Mouse (Mus musculus) spleen, adult 18-20 months (tissue): Measurements from ENCODE around the gene Gypa.

Source experiments
- DNase-seq, 2 experiments: peaks; one replicate each; pipeline ENCODE4 v3.0.0; 2022; ENCODE audit warnings: mixed read lengths in 2 of 2

The Gypa gene

DNA sequence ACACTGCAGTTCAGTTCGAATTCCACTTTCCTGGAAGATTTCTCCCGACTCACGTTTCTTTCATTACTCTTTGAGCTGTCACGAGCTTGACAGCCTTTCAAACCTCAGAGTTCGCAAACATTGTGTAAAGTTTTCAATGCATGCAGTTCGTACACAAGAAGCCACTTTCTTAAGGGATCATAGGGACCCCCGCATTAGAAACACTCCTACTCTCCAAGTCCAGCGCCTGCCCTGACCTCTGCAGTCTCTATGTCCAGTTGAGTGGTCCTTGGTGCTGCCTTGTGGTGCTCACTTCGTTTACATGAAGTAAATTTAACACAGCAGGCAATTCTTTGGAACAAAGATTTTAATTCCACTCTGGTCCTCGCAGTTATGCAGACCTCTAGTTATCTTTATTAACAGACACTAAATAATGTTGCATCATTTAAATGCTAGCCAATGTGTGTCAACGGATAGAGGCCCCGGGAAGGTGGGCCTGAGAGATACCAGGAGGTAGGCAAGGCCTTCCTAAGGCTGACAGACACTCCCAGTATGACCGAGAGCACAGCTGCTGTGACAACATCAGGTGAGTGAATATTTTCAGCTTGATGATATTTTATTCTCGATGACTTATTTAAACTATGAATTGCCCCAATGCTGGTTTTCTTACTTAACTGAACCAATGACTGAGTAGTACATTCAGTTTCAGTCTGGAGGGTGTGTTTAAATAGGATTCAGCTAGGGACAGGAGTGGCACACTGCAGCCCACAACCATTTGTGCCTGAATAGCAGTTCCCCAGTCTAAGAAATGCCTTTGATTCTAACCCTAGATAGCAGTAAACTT lies at the start of gene Gypa:
Gypa (plus strand) TSS at position 259 of the 823 bp plus-strand sequence.
- no peak for DNase-seq

DNA sequence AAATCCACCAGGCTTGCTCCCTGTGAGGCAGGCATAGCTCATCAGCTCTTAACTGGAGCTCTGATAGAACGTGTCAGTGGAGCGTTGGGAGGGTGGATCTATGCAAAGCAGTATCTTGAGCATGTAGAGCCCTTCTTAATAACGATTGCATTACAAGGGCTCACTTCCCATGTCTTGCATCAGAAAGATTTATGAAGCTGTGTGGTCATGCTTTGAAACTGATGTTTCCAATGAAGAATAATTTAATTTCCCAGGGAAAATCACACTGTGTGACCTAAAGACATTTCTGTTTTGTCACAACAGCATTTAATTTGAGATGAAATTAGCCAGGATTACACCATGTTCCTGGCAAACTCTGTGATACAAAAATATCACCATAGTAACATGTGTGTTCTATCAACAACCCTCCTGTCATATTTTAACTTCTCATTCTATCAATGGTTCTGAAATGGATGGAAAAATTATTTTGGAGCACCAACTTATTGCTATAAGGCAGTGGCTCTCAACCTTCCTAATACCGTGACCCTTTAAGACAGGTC lies 49.0 kb upstream of the Gypa start:
- DNase-seq, result no peak

DNA sequence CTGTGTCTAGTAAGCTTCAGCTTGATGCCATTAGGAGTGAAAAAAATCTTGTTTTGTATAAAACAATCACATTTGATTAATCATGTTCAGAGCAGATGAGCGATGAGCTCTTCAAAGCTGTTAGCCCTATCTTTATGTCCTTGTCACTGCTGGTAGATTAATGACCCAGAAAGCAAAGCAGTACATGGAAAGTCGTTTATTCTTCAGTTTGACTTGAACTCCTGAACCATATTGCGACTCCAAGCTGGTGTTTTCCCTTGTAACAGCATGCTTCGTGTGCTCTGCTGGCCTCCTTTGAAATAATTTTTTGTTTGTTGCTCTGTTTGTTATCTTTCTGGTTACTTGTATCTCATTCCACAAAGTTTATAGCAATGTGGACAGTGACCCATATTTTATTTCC lies 46.4 kb upstream of the Gypa start:
- DNase-seq, result no peak

DNA sequence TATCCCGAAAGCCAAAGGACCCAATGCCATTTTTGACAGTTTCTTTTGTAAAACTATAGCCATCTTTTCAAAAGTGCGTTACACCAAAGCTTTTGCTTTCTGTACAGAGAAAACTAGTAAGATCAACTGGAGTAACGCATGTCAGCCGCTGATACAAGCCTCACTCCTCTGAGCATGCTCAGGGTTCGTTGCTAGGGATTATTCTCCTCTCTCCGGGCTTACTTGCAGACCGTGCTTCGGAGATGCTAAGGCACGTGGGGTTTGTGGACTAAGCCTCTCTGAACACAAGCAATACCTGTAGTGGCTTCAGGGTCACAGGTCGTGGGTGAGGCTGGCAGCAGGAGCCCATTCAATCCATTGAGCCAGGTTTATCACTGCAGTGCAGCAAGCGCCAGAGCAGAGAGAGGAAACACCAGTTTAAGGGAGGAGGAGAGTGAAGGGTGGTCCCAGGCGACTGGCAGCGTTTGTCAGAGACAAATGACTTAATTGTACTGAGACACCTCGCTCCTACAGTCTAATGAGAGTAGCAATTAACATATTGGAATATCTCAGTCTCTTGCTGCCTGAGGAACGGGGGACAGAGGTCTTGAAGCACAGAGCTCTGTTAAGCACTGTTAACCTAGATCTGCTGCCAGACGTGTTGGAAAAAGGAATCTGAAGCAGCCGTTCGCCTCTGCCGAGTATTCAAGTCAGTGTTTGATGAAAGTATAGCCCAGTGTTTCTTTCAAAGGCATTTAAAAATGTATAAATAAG lies 41.5 kb upstream of the Gypa start:
- DNase-seq, result no peak

DNA sequence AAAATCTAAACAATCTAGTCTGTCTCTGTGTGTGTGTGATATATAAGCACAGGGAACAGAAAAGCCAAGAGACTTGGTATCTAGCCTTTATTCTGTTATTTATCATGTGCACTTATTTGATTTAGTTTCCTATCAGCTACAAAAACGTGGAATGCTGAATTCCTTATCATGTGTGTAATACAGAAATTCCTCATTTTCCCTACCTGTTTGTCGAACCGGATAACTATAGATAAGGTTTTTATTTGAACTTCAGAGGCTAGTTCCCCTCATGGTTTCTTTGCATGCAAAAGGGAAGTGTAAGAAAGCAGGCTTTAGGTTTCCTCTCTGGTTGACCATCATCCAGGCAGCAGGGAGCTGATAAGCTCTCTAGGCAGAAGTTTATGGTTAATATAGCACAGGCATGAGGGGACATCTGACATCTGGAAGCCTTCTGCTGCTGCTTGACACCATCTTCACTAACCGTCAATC lies 30.1 kb upstream of the Gypa start:
- no peak for DNase-seq

DNA sequence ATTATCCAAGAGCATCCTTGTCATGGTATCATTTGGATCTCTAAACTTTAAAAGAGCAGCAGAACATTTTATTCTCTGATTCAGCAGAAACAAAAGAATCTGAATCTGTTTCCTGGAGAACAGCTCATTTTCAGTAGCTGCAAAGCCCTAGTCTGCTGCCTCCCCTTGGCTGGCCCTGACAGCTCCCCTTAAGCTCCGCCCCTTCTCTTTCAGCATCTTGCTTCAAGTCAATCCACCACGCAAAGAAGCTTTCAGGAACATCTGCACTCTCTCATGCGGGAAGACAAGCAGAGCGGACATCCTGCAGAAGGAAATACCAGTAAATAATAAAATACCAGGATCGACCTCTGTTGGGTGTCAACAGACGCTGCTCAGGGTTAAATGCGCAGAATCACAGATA lies 18.6 kb upstream of the Gypa start:
- no peak for DNase-seq

DNA sequence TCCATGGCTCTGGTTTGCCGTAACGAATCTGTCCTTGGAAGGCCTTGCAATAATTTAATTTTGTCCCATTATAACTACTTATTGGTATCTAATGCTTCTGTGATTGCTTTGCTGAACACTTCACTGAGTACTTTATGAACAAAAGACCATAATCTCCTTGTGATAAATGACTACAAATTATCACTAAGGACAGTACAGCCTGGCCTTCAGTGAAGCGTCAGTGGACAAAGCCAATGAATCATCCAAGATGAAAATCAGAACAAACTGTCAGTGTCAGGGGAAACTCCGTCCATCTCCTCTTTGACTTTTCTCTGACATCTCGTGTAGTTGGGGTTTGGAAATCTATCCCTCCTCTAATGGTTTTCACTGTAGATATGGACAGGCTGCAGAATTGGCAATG lies 15.4 kb upstream of the Gypa start:
- DNase-seq, result no peak

DNA sequence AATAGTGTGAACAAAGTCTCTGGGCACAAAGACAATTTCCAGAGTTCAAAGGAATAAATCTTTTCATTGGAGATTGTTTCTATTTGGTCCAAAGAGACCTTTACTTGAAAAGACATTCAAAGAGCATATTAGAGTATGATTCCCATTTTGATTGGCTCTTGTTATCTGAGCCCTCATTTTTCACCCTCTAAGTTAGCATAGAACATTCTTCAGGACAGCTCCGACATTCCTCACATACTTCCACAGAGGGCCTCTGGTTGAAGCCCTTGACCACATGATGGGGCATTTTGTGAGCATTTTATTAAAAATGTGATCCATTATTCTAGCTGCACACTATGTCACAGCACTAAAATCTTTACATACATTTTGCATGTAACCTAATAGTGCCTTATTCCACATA lies 14.5 kb upstream of the Gypa start:
- no peak for DNase-seq

DNA sequence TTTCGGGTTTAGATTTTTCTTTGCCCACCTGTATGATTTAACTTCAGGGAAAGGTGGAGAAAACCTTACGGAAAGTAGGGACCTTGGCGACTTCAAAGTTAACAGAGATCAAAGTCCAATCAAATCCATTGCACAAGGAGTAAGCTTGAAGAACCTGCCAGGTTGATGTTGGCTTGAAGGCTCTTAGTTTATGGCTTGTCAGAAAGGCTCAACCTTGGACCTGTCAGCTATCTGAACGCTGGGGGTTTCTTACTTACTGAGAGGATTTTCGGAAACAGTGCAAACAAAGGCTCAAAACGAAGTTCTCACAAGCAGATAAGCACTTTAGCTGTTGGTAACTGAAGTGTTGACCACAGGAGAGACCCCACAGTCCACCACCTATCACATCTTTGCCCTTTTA lies 11.4 kb upstream of the Gypa start:
- no peak for DNase-seq

DNA sequence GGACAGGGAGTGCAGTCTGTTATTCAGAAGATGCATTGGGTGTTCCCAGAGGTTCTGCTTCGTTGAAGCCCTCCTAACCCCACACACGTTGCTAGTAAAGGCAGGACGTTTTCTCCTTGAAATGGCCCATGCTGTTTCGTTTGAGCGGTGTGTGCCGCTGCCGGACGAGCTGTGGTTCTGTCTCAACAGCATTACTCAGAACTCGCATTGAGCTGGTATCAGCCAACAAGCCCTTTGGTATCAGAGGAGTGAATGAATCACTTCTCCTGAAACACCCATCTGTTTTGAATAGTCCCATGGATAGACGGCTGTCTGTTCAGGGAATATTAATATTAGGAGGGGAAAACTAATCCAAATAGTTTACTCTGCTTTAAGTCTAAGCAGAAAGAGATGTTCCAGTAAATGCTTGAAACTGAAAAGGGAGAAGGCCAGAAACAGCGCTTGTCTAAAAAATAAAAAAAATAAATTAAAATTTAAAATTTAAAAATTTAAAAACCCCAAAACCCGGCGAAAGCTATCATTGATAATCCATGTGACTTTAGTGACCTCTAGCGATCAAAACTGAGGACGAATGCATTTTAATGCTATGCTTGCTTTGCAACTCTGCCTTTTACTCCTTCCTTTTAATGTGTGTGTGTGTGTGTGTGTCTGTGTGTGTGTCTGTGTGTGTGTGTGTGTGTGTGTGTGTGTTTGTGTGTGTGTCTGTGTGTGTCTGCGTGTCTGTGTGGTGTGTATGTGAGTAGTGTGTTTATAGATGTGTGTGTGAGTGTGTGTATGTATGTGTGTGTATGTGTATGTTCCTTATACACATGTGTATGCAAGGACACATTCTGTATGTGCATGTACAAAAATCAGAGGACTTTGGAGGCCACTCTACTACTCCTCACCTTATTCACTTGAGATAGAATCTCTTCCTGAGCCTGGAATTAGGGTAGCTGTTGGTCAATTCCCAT lies 10.5 kb upstream of the Gypa start:
- DNase-seq, result no peak

DNA sequence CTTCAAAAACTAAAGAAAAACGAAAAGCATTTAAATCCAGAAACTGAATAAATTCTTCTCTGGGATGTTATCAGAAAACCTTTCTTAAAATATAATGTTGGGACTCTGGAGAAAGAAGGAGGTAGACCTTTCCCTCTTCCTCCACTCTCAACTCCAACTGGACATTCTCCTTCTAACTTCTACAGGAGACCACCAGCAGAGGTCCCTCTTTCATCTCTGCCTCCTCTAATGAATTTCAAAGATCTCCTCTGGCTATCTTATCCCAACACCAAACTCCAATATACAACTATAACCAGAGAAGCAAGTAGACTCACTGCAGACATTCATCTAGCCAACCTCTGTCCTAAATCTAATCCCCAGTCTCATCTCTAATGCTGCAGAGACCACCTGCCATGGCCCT lies 2.0 kb upstream of the Gypa start:
- no peak for DNase-seq

DNA sequence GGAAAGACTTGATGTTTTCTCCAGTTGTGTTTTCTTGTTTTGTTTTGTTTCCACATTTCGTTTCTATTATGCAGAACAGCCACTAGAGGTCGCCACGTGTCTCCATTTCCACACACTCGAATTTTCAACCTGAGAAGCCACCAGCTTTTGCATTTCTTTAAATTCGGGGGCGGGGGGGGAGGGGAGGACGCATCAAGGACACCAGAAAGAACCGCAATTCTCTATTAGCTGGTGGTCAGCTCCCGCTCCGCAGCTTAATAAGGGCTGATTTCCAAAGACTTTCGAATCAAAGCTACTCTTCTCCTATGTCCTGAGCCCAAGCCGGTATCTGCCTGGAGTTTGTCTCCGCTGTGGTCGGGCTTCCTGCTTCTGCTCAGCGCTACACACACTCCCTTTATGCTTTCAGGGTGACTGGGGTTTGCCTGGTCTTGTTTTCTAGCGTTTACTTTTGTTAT lies 567 bp upstream of the Gypa start:
- peak in 1 of 2 experiments; percentile 26 for DNase-seq

DNA sequence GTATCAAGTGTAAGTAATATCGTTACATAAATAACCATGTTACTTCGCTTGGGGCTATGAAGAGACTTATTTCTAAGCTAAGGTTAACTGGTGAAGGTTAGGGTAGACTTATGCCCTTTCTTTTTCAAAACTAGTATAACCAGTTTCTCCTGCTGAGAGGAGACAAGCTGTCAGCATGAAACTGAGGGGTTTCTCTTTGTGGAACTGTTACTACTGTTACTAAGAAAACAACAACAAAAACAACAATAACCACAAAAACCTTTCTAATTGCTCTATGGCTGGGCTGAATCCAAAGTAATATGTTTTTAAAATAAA lies 722 bp downstream of the Gypa start:
- DNase-seq, result no peak

DNA sequence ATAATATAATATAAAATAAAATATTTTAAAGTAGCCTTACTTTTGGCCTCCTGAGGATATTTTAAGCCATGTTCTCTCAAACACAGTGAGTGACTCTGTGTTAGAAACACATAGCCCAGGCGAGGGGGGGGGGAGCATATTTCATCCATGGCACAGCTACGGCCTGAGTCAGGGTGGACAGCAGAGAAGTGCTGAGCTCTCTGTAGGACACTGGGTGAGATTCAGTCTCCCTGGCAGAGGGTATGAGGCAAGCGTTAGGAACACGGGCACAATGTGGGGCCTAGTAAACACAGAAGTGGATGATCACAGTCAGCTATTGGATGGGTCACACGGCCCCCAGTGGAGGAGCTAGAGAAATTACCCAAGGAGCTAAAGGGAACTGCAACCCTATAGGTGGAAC lies 1.2 kb downstream of the Gypa start:
- no peak for DNase-seq

DNA sequence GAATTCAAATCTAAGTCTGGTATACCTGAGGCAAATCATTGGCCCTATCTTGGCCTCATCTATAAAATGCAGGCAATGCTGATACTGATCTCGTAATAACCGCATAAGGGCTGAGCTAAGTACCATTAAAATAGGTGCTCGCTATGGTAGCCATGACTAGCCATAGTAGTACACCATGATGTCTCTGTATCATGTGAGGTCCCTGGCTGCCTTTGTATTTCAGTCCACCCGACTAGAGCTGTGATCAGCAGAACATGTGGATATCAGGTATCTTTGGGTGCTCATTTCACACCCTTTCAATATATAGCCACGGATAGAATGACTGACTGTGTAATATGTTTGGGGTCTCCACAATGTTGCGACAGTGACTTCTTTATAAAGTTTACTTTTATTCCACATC lies 1.9 kb downstream of the Gypa start:
- no peak for DNase-seq

DNA sequence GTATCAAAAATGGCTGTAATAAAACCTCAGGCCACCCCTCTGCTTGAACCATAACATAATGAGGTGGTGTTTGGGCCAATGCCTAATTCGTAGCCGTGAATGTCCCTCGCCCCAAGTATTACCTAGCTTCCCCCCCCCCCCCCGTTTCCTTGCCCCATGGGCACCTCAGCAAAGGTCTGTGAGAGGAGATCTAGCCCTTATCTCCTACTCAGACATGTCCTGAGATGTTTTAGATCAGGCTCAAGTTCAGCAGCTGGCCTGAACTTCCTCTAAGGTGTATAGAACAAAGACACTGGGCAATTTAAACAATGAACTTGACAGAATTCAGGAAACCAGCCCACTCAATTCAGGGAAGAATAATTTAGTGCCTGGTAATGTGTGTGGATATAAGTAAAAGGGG lies 3.7 kb downstream of the Gypa start:
- DNase-seq, result no peak

DNA sequence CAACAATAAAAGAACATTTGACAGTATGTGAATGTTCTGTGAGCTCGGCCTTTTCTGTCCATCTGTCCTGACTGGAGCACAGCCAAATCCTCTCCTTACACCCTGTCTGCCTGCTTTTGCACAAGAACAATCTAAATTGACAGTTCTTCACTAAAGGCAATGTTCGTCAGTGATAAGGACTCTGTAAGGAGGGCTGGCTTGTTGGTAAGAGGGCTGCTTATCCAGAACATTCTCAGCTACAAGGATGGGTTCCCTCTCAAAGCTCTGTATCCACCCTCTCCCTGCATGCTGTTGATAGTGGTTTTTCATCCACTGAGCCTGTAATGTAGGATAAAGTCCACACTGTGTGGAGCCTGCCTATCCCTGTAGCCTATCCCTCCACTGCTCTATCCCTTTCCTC lies 6.7 kb downstream of the Gypa start:
- DNase-seq, result no peak

DNA sequence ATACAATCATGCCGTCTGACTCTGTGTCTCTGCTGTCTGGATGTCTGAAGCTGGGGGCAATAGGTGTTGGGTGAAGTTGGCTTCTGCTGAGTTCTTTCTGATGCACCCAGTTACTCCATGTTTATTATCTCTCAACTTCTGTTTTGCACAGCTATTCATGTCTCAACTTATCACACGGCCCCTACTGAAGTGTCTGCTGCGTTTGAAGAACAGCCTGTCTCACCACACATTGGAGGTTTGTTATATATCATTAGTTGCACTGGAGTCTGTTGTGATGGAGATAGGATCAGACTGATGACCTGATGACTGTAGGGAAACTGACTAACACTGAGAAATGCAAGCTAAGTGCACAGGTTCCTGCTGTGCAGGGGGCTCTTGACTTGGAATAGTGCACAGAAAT lies 7.2 kb downstream of the Gypa start:
- no peak for DNase-seq

DNA sequence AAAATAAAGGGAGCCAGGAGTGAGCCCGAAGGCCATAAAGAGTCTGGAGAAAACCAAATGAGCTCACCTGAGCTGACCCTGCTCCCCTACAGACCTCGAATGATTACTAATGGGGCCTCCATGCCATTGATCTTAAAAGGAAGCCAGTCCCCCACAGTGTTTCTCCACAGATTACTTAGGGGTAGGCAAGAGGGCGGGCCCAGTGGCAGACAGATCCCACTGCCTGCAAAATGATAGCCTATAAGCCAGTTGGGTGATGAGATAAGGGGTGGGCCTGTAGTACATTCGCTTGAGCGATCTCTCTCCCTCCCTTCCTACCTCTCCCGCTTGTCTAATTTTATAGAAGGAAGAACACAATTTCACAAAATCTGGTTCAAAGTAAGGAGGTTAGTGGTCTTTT lies 7.7 kb downstream of the Gypa start:
- no peak for DNase-seq

DNA sequence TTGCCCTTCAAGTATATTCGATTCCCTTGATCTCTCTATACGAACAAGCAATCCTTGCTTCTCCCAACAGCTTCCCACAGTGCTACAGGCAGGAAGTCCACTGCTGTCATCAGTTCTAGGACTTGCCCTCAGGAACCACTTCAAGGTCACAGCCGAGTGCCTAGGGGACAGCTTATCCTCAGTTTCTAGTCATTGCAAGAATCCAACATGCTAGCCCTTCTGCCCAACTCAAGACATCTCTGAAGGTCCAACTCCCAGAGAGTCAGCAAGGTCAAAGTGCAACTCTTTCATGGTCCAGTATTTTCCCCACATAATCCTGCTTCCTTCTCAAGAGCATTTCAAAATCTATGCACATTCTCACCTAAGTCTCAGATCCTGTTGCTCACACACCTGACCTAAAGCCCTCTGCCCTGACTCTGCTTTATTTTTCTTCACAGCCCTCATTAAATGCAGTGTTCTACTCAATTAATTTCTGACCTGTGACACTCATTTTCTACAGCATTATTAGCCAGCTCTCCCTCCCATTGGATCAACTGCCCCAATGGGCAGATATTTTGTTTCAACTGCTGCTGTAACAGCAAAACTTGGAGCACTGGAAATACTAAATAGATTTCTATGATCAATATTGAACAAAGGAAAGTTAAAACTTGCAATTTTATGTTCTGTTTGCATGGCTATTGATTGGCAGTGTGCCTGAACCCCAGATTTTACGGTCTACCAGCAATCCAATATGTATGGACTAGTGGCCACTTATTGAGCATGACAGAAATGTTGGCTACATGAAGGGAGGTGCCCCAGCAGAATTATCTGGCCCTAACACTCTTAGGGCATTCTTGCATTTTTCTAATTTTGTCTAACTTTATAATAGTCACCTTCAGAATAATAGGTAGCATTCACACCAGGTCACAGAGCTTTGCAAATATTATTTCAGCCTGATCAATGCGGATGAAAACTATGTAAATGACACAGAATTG lies 33.1 kb downstream of the Gypa start:
- DNase-seq, result no peak

DNA sequence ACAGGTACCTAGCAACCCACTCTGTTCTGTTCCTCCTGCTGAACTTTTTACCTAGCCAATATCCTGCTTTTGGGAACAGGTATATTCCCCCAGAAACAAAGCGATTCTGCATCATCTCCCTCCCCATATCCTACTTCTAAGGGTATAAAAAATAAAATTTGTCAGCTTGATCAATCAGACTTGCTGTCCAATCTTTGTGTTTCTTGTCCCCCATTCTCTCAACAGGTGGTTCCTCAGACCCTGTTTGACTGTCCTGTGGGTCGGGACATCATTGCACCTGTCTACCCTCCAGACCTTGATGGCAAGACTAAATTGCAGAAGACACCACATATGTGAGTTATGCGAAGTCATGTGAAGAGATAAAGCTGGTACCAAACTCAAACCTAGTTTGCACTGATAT lies 48.3 kb downstream of the Gypa start:
- DNase-seq, result no peak

DNA sequence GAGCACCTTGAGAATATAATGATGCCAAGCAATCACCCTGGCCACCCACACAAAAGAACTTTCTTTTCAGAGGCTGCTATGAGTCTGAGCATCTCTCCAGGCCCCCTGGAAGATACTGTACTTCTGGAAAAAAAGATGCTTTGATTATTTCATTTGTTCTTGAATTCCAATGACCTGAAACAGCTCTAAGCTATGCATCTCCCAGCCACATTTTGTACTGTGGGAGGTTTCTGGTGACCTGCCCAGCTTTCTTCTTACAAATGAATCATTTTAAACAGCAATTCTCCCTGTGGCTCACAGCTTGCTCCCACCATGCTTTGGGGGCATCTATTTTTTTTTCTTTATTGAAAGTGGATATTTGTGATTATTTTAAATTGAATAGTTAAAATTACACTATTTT lies 56.9 kb downstream of the Gypa start:
- DNase-seq, result no peak
